Mouse (Mus musculus) right cerebral cortex, adult 18-20 months (tissue): ENCODE measurements around the gene Nav1.
"Not testable (repeated sequence)": the region's sequence is repeated elsewhere in the genome, so short reads cannot be mapped to it uniquely, and the experiment has no call there.

Experiments
- DNase-seq: peaks from one replicate; pipeline ENCODE4 v3.0.0; 2022; ENCODE audit warnings: mixed read lengths

Gene Nav1

GRCm38 (mm10) chr1:135514913-135515632 lies 92.0 kb downstream of the Nav1 start:
- no peak for DNase-seq

GRCm38 (mm10) chr1:135514046-135514445 lies 93.0 kb downstream of the Nav1 start:
- DNase-seq, result no peak

GRCm38 (mm10) chr1:135513464-135513863 lies 93.6 kb downstream of the Nav1 start:
- DNase-seq, result no peak

GRCm38 (mm10) chr1:135510346-135510977 lies 96.6 kb downstream of the Nav1 start:
- peak; percentile 50 for DNase-seq

- no peak for DNase-seq
Observed at GRCm38 (mm10) chr1:135509145-135510084, 97.7 kb downstream of the Nav1 start.

GRCm38 (mm10) chr1:135508349-135508634 lies 98.8 kb downstream of the Nav1 start:
- DNase-seq, result no peak

- DNase-seq, result no peak
Observed at GRCm38 (mm10) chr1:135507572-135508348, 99.3 kb downstream of the Nav1 start.

GRCm38 (mm10) chr1:135505499-135505898 lies 101.6 kb downstream of the Nav1 start:
- no peak for DNase-seq

- no peak for DNase-seq
Observed at GRCm38 (mm10) chr1:135503436-135503835, 103.7 kb downstream of the Nav1 start.

- no peak for DNase-seq
Observed at GRCm38 (mm10) chr1:135502750-135503149, 104.3 kb downstream of the Nav1 start.

- DNase-seq, result no peak
Observed at GRCm38 (mm10) chr1:135502135-135502534, 105.0 kb downstream of the Nav1 start.

GRCm38 (mm10) chr1:135498455-135499358 lies 108.4 kb downstream of the Nav1 start:
- DNase-seq, result no peak

- DNase-seq, result no peak
Observed at GRCm38 (mm10) chr1:135495048-135495447, 112.0 kb downstream of the Nav1 start.

- DNase-seq, result no peak
Observed at GRCm38 (mm10) chr1:135493862-135494261, 113.2 kb downstream of the Nav1 start.

GRCm38 (mm10) chr1:135492406-135492805 lies 114.7 kb downstream of the Nav1 start:
- no peak for DNase-seq

GRCm38 (mm10) chr1:135490931-135491666 lies 116.0 kb downstream of the Nav1 start:
- DNase-seq, result no peak

- no peak for DNase-seq
Observed at GRCm38 (mm10) chr1:135488879-135489278, 118.2 kb downstream of the Nav1 start.

GRCm38 (mm10) chr1:135485179-135485578 lies 121.9 kb downstream of the Nav1 start:
- DNase-seq, result no peak

GRCm38 (mm10) chr1:135484503-135485051 lies 122.5 kb downstream of the Nav1 start:
- DNase-seq, result not testable (repeated sequence)

- no peak for DNase-seq
Observed at GRCm38 (mm10) chr1:135483971-135484370, 123.1 kb downstream of the Nav1 start.

- DNase-seq, result no peak
Observed at GRCm38 (mm10) chr1:135482666-135483065, 124.4 kb downstream of the Nav1 start.
